Mouse (Mus musculus) embryo, embryonic 10.5 days (tissue): ENCODE results near the gene Capzb.

Experiments used
- DNase-seq: peaks from one replicate; pipeline ENCODE4 v3.0.0-alpha.2; 2015; ENCODE audit warnings: low spot score

The Capzb gene

DNA sequence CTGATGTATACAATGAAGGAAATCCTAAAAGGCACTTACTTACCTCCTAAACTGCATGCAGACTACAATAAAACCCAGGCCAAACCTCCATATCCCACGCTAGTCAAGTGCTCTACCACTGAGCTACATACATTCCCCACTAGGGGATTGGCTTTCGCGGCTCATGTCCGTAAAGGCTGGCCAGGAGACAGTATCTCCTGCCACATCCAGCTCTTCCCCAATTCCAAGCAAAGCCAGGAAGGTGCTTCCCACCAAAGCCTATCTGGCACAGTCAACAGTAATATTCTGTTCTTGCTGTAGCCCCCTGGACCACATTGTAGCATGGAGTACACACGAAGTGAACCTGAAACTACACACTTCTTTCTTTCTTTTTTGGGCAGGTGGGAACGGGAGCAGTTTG is 117.0 kb downstream of the Capzb start:
- DNase-seq, result no peak

DNA sequence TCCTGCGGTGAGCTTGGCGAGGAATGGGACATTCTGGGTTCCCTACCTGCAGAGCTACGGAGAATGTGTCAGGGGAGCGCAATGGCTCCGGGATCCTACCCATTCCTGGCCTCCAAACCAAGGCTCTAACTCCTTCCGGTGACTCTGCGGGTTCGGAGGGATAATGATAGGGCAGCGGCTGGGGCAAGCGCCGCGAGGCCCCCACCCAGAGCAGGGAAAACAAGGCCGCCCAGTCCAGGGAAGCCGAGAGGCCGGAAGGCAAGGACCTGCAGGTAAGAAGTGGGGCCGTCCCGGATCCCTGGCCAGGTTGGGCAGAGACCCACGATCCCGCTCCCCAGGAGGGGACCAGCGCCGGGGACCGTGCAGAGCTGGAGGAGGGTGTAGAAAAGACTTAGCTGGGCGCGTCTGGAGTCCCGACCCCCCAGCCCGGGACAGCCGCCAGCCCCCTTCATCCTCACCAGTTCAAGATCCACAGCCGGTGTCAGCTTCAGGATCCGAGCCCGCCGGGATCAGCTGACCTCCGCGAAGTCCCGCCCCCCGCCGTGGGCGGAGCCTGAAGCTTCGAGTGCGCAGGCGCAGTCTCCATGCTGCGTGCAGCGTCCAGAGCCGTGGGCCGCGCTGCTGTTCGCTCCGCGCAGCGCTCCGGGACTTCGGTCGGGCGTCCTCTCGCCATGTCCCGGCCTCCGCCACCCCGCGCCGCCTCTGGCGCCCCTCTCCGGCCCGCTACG is 117.6 kb downstream of the Capzb start, which contains the start of the genes Pqlc2 and Akr7a5:
Pqlc2 (minus strand) TSS at position 538 of the 728 bp plus-strand sequence.
Akr7a5 (plus strand) TSS at position 574 of the 728 bp plus-strand sequence.
- peak; percentile 96 for DNase-seq

DNA sequence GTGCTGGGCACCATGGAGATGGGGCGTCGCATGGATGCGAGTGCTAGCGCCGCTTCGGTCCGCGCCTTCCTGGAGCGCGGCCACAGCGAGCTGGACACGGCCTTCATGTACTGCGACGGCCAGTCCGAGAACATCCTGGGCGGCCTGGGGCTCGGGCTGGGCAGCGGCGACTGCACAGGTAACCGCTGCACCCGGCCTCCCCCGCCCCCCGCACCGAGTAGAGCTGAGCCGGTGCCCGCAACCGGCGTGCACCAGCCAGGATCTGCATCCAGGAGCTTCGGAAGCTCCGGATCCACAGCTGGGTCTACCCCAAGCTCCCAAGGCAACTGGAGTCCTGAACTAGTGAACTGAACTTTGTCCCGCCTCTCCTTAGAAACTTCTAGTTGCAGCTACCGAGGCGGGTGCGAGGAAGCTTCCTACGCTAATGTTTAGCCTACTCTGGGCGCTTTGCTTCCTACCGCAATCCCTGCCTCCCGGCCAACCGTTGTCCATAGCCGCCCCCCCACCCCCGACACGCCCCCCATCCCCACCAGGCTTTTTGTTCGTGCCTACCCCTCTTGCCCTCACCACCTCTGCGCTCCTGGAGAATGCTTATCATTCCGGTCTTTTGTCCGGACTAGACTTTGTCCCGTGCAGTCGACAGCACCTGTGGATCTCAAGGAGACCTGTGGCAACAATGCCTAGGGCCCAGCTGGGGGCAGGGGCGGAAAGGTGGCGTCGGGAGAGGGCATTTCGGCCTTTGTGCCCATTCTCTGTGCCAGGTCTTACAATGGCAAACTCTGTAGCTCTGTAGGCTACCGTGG is 118.4 kb downstream of the Capzb start:
- peak; percentile 63 for DNase-seq

DNA sequence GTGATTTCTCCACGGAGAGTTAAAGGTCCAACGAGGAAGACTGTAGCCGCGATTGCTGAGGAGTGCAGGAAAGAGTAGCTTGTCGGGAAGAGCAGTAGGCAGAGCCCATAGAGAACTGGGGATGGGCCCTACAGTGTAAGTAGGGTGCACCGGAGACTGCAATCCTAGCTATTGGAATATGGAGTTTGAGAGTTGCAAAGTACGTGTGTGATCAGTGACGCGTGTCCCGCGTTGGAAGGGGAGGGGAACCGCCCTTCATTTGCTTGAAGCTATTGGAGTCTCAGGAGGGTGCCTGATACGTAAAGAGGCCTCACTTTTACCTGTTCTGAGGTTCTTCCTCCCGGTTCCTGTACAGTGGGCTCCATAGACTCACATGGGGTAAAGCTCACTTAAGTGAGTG is 119.0 kb downstream of the Capzb start:
- no peak for DNase-seq

DNA sequence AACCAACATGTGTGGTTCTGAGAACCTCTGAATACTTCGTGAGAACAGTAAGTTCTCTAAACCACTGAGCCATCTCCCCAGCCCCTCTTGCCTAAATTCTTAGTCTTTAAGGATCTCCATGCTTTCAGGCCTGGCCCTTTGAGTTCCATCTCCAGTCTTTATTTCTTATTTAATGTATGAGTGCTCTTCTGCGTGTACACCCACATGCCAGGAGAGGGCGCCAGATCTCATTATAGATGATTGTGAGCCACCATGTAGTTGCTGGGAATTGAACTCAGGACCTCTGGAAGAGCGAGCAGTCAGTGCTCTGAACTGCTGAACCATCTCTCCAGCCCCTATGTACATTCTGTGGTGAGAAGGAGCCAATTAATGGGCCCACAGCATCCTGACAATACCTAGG is 119.9 kb downstream of the Capzb start:
- DNase-seq, result peak; percentile 71

DNA sequence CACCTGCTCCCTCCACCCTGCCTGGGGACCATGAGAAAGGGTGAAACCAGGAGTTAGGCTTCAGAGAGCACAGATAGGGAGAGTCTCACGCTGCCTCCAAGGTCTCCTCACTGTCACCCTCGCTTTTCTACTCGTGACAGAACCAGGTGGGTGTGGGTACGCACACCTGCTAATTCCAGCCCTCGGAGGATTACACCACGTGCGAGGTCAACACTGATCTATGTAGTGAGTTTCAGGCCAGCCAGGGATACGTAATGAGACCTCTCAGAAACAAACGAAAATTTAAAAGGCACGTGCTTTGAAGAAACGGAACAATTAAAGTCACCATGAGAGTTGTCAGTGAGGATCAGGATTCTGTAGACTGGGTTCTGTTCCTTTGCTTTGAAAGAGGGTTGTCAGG is 125.8 kb downstream of the Capzb start:
- no peak for DNase-seq

DNA sequence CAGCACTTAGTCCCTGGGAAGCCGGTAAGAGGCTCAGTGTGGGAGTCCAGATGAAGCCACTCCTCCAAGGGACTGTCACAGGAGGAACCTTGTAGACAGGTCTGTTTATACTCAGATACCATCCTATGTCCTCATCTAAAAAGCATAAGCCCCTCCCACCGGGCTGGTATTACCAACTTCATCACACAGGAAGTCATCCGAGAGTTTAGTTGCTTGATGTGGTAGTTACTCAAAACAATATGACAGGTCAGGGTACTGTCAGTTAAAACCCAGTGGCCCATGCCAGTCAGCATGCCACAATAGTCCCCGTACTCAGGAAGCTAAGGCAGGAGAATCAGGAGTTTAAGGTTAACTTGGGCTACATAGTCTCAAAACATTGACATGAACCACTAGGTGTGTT is 127.0 kb downstream of the Capzb start:
- DNase-seq, result no peak

DNA sequence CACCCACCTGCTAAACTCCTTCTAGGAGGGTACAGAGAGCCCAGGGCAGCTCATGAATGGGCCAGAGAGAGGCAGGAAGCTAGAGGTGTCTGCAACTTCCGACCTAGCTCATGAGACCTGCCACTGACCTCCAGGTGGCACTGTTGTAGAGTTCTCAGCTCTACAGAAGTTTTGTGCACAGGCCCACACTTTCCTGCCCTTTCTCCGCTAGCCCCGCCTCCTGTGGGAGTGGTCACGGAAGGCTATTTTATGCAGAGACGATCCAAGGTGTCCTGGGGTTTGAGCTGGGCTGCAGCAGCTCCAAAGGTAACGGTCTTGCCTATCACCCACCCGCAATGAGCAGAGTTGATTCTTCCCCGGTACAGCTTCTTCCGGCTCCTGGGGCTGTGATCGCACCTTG is 137.9 kb downstream of the Capzb start:
- peak; percentile 91 for DNase-seq

DNA sequence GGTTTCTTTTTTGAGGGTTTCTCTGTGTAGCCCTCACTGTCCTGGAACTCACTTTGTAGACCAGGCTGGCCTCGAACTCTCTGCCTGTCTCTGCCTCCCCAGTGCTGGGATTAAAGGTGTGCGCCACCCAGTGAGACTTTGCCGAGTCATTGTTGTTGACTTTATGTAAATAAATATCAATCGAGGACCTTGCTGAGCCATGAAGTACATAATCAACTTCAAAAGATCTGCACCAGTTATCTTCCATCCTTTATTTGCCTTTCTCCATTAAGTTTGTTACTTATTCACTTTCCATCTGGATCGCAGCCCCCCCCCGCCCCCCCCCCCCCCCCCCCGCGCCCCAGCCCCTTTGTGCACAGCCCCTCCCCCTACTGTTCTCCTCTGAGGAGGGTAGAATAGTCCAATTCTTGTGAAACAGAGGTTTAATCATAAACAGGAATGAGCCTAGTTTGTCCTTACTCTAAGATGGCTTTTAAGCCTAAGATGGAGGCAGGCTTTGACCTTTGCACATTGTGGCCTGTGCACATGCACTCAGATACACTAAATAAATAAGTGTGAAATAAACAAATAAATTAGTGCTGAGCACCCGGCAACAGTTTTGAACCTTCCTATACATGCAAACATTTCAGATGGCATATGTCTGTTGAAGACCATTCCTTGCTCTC is 142.1 kb downstream of the Capzb start:
- DNase-seq, result no peak

DNA sequence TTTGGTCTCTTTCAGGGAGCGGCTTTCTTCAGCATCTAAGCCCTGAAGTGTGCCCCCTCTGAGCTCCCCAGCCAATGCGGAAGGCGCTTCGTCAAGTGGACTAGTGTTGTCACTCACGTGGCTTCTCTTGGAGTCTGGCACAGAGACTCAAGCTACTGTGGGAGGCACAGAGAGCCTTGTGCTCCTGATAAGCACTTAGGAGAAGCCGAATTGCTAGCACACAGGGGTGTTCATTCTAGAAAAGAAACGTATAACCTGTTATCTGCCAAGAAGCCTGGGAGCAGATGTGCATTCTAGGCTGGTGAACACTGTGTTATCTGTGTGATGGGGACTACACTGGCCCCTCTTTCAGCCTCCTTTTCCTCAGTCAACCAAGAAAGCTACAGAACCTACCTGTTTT is 142.8 kb downstream of the Capzb start:
- no peak for DNase-seq

DNA sequence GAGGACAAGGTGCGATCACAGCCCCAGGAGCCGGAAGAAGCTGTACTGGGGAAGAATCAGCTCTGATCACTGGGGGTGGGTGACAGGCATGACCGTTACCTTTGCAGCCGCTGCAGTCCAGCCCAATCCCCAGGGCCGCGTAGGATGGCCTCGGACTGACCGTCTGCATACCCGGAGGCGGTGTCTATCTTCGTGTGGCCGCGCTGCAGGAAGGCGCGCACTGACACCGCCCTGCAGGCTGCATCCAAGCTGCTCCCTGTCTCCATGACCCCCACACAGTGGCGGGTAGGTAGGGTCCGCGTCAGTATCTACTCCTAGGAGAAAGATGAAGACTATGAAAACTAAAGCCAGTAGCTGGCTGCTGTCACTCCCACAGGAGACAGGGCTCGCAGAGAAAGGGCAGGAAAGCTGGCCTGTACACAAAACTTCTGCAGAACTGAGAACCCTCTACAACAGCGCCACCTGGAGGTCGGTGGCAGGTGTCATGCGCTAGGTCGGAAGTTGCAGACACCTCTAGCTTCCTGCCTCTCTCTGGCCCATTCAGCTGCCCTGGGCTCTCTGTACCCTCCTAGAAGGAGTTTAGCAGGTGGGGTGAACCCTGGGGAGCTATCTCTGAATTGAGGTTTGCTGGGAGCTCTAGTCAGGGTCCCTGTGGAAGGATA is 144.3 kb downstream of the Capzb start:
- DNase-seq, result peak; percentile 85

DNA sequence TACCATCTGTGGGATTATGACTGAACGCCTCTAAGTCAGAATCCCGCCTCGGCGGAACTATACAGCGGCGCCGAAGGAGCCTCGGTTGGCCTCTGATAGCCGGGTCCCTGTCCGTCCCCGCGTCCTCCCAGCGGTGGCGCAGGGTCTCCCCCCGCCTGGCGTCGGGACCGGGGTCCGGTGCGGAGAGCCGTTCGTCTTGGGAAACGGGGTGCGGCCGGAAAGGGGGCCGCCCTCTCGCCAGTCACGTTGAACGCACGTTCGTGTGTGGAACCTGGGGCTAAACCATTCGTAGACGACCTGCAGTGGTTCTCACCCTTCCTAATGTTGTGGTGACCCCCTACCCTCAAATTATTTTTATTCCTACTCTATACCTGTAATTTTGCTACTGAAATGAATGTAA is 145.4 kb downstream of the Capzb start:
- DNase-seq, result no peak

DNA sequence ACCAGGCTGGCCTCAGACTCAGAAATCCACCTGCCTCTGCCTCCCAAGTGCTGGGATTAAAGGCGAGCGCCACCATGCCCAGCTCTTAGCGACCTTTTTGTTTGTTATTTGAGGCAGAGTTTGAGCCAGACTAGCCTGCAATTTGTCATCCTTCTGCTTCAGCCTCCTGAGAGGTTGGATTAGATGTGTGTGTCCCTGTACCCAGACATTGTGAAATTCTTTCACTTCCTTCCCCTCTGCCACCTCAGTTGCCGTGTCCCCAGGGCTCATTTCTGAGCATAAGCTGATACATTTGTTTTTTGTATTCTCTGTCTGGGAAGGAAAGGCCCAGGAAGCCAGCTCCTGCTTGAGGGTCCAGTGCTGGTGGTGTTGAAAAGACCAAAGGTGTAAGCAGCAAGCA is 148.1 kb downstream of the Capzb start:
- no peak for DNase-seq
